Mouse (Mus musculus) hindbrain, embryonic 10.5 days (tissue): ENCODE data around the gene Psmc5. TPM values are rescaled to one million over a fixed set of nuclear protein-coding genes. Genes with fewer than 3 reads are reported as not detected.

Experiments
- DNase-seq: peaks from one replicate; pipeline ENCODE4 v3.0.0-alpha.2; 2017; ENCODE audit warnings: low spot score
- H3K27ac ChIP-seq: fragments of 300-500 bp; sonication (generic); 2 replicates; pipeline ENCODE4 v1.5.1; 2016; ENCODE audit warnings: mild to moderate bottlenecking, moderate library complexity
- H3K27me3 ChIP-seq: fragments of 300-500 bp; sonication (generic); 2 replicates; pipeline ENCODE4 v1.6.1; 2016; ENCODE audit warnings: mild to moderate bottlenecking; ENCODE audit not compliant: poor library complexity, insufficient read depth, severe bottlenecking
- H3K36me3 ChIP-seq: fragments of 300-500 bp; sonication (generic); 2 replicates; pipeline ENCODE4 v1.6.1; 2016; ENCODE audit warnings: mild to moderate bottlenecking, moderate library complexity
- H3K4me1 ChIP-seq: fragments of 300-500 bp; sonication (generic); replicated peaks from 2 replicates; pipeline ENCODE4 v1.6.1; 2016; ENCODE audit warnings: mild to moderate bottlenecking
- H3K4me3 ChIP-seq: fragments of 300-500 bp; sonication (generic); 2 replicates; pipeline ENCODE4 v1.5.1; 2016; ENCODE audit warnings: mild to moderate bottlenecking, moderate library complexity
- H3K9me3 ChIP-seq: fragments of 300-500 bp; sonication (generic); 2 replicates; pipeline ENCODE4 v1.6.1; 2016; ENCODE audit warnings: mild to moderate bottlenecking, moderate library complexity
- WGBS: fragments of 180-500 bp; shearing (Covaris S2); methylation state at CpG from one replicate; pipeline ENCODE4 v1.1.7; 2016; 5-methylcytosine and 5-hydroxymethylcytosine counted together
- polyA plus RNA-seq: library from polyadenylated mRNA; unstranded; fragments of >200 nt; fragmentation: Nextera tagmentation; extraction: Ambion mirVana; gene quantifications from 2 replicates; pipeline ENCODE4 v1.2.1, GENCODE M21; 2016

Gene Psmc5
- polyA plus RNA-seq, 1 experiment from 2014 or later, result 371 TPM

GRCm38 (mm10) chr11:106291861-106292260, 35.9 kb downstream of the Psmc5 start:
- Histone ChIP-seq H3K27me3 (no peaks in the 10 kb centered on the region), H3K4me1 (peaks cover 3% of the 10 kb centered on the region), H3K4me3 (no peak overlapping the region), H3K36me3 (no peaks in the 10 kb centered on the region), H3K9me3 (no peaks in the 10 kb centered on the region), H3K27ac (no peak overlapping the region)
- 90% methylated on average over 2 of the region's 2 CpGs for WGBS
- no peak for DNase-seq

GRCm38 (mm10) chr11:106301765-106302164, 45.8 kb downstream of the Psmc5 start, which contains the start of gene Gh:
Gene Gh, minus strand, starts transcription at chr11:106301865.
- Histone ChIP-seq H3K27ac (0 out of 2 replicates have a peak within 1 kb of the TSS, but pooled peaks have one; percentile 3), H3K4me1 (no peaks in the 10 kb centered on the region), H3K27me3 (no peaks in the 10 kb centered on the region), H3K36me3 (no peaks in the 10 kb centered on the region), H3K9me3 (no peaks in the 10 kb centered on the region), H3K4me3 (no peak within 1 kb of the TSS)
- 86% methylated on average over 9 of the region's 9 CpGs for WGBS
- DNase-seq, result no peak

- no peaks in the 10 kb centered on the region for H3K36me3 ChIP-seq
- H3K27me3 ChIP-seq, result no peaks in the 10 kb centered on the region
- H3K27ac ChIP-seq, result no peak overlapping the region
- H3K4me3 ChIP-seq, result no peak overlapping the region
- peak; percentile 77 for DNase-seq
- WGBS, result 26% methylated on average over 2 of the region's 2 CpGs
- no peaks in the 10 kb centered on the region for H3K4me1 ChIP-seq
- H3K9me3 ChIP-seq, result no peaks in the 10 kb centered on the region
Measured at GRCm38 (mm10) chr11:106302634-106303033, 46.7 kb downstream of the Psmc5 start.

GRCm38 (mm10) chr11:106305348-106306064, 49.6 kb downstream of the Psmc5 start:
- Histone ChIP-seq H3K4me1 (peaks cover 8% of the 10 kb centered on the region; the same call in 1 of the 2 replicates), H3K36me3 (no peaks in the 10 kb centered on the region), H3K27me3 (no peaks in the 10 kb centered on the region), H3K27ac (no peak overlapping the region), H3K4me3 (no peak overlapping the region), H3K9me3 (no peaks in the 10 kb centered on the region)
- 86% methylated on average over 10 of the region's 10 CpGs for WGBS
- DNase-seq, result no peak

- H3K36me3 ChIP-seq, result no peaks in the 10 kb centered on the region
- no peaks in the 10 kb centered on the region for H3K9me3 ChIP-seq
- DNase-seq, result no peak
- peaks cover 8% of the 10 kb centered on the region; the same call in 1 of the 2 replicates for H3K4me1 ChIP-seq
- no peaks in the 10 kb centered on the region for H3K27me3 ChIP-seq
- no peak overlapping the region for H3K27ac ChIP-seq
- WGBS, result 89% methylated on average over 3 of the region's 3 CpGs
- H3K4me3 ChIP-seq, result no peak overlapping the region
Measured at GRCm38 (mm10) chr11:106306065-106306385, 50.1 kb downstream of the Psmc5 start.

- DNase-seq, result no peak
- H3K4me3 ChIP-seq, result no peak overlapping the region
- H3K27ac ChIP-seq, result no peak overlapping the region
- H3K27me3 ChIP-seq, result no peaks in the 10 kb centered on the region
- peaks cover 8% of the 10 kb centered on the region; the same call in 1 of the 2 replicates for H3K4me1 ChIP-seq
- 83% methylated on average over 9 of the region's 9 CpGs for WGBS
- no peaks in the 10 kb centered on the region for H3K9me3 ChIP-seq
- H3K36me3 ChIP-seq, result no peaks in the 10 kb centered on the region
Measured at GRCm38 (mm10) chr11:106306758-106307157, 50.8 kb downstream of the Psmc5 start.

- Histone ChIP-seq H3K36me3 (no peaks in the 10 kb centered on the region), H3K4me1 (peaks cover 8% of the 10 kb centered on the region; the same call in 1 of the 2 replicates), H3K27me3 (no peaks in the 10 kb centered on the region), H3K27ac (no peak overlapping the region), H3K9me3 (no peaks in the 10 kb centered on the region), H3K4me3 (no peak overlapping the region)
- 84% methylated on average over 5 of the region's 5 CpGs for WGBS
- no peak for DNase-seq
Measured at GRCm38 (mm10) chr11:106307432-106307831, 51.5 kb downstream of the Psmc5 start.

- H3K4me1 ChIP-seq, result peaks cover 9% of the 10 kb centered on the region
- H3K27ac ChIP-seq, result no peak overlapping the region
- H3K9me3 ChIP-seq, result no peaks in the 10 kb centered on the region
- H3K27me3 ChIP-seq, result no peaks in the 10 kb centered on the region
- WGBS, result 77% methylated on average over 11 of the region's 11 CpGs
- no peaks in the 10 kb centered on the region for H3K36me3 ChIP-seq
- H3K4me3 ChIP-seq, result no peak overlapping the region
- no peak for DNase-seq
Measured at GRCm38 (mm10) chr11:106308162-106308561, 52.2 kb downstream of the Psmc5 start.

- 66% methylated on average over 5 of the region's 5 CpGs for WGBS
- no peak overlapping the region for H3K27ac ChIP-seq
Measured at GRCm38 (mm10) chr11:106310123-106310522, 54.2 kb downstream of the Psmc5 start.

More at GRCm38 (mm10) chr11:106310123-106310522, 54.2 kb downstream of the Psmc5 start:
- Histone ChIP-seq H3K9me3 (no peaks in the 10 kb centered on the region), H3K4me3 (no peak overlapping the region), H3K27me3 (no peaks in the 10 kb centered on the region), H3K36me3 (no peaks in the 10 kb centered on the region), H3K4me1 (peaks cover 25% of the 10 kb centered on the region)
- no peak for DNase-seq

Other genes starting within 250 kb of the Psmc5 start
- 0.52 and 0.61 TPM in 2 replicates for gene Kcnh6, start 248.0 kb upstream of the Psmc5 start, polyA plus RNA-seq
- 86.5 and 94.7 TPM in 2 replicates for gene Dcaf7, start 219.3 kb upstream of the Psmc5 start, polyA plus RNA-seq
- 10.4 and 14.0 TPM in 2 replicates for gene Taco1, start 190.1 kb upstream of the Psmc5 start, polyA plus RNA-seq
- gene Map3k3, start 171.5 kb upstream of the Psmc5 start, polyA plus RNA-seq, result 21.7 and 23.5 TPM in 2 replicates
- 0.67 TPM in 1 of 2 replicates, not detected in the other for gene Gm10840, start 95.3 kb upstream of the Psmc5 start, polyA plus RNA-seq
- 366 and 418 TPM in 2 replicates for gene Limd2, start 95.3 kb upstream of the Psmc5 start, polyA plus RNA-seq
- gene Strada, start 54.0 kb upstream of the Psmc5 start, polyA plus RNA-seq, result 37.8 and 46.0 TPM in 2 replicates
- gene Ccdc47, start 39.8 kb upstream of the Psmc5 start, polyA plus RNA-seq, result 57.7 and 69.0 TPM in 2 replicates
- gene Ddx42, start 39.2 kb upstream of the Psmc5 start, polyA plus RNA-seq, result 85.6 and 98.1 TPM in 2 replicates
- 52.6 and 78.7 TPM in 2 replicates for gene Ftsj3, start 75 bp upstream of the Psmc5 start, polyA plus RNA-seq
- 24.9 and 27.3 TPM in 2 replicates for gene Smarcd2, start 16.8 kb downstream of the Psmc5 start, polyA plus RNA-seq
- gene Tcam1, start 20.5 kb downstream of the Psmc5 start, polyA plus RNA-seq, result 0.12 and 0.25 TPM in 2 replicates
- gene Gh, start 45.7 kb downstream of the Psmc5 start, polyA plus RNA-seq, result not detected in 2 replicates
- 0.90 and 2.0 TPM in 2 replicates for gene Cd79b, start 58.6 kb downstream of the Psmc5 start, polyA plus RNA-seq
- 0.05 TPM in 2 replicates for gene Scn4a, start 97.1 kb downstream of the Psmc5 start, polyA plus RNA-seq
- not detected in 2 replicates for gene Prr29, start 109.3 kb downstream of the Psmc5 start, polyA plus RNA-seq
- gene Icam2, start 131.9 kb downstream of the Psmc5 start, polyA plus RNA-seq, result 16.9 and 17.2 TPM in 2 replicates
- 6.3 and 7.1 TPM in 2 replicates for gene Ern1, start 231.7 kb downstream of the Psmc5 start, polyA plus RNA-seq